Mouse (Mus musculus) olfactory bulb, adult 2 months (tissue): Measurements from ENCODE around the gene Rbm7. TPM values are rescaled to one million over a fixed set of nuclear protein-coding genes. Genes with fewer than 3 reads are reported as not detected.
"Not testable (repeated sequence)": the region's sequence is repeated elsewhere in the genome, so short reads cannot be mapped to it uniquely, and the experiment has no call there.

ENCODE experiments used
- H3K27ac ChIP-seq: fragments of 200-500 bp; 2 replicates; pipeline ENCODE4 v1.5.1; 2012; ENCODE audit warnings: low read depth, low read length; ENCODE audit not compliant: insufficient read depth
- H3K4me1 ChIP-seq: fragments of 200-500 bp; 2 replicates; pipeline ENCODE4 v1.6.1; 2012; ENCODE audit warnings: low read length; ENCODE audit not compliant: control insufficient read depth, insufficient read depth
- H3K4me3 ChIP-seq: fragments of 200-500 bp; 2 replicates; pipeline ENCODE4 v1.5.1; 2012; ENCODE audit warnings: mild to moderate bottlenecking, low read depth, low read length, moderate library complexity; ENCODE audit not compliant: insufficient read depth
- CTCF ChIP-seq: fragments of 200-500 bp; IDR thresholded peaks from 2 replicates; pipeline ENCODE4 v1.5.1; 2012; ENCODE audit warnings: low read depth, mild to moderate bottlenecking, low read length, moderate library complexity; ENCODE audit not compliant: insufficient read depth
- POLR2A ChIP-seq: fragments of 200-500 bp; IDR thresholded peaks from 2 replicates; pipeline ENCODE4 v1.6.1; 2012; ENCODE audit warnings: mild to moderate bottlenecking, low read depth, low read length, moderate library complexity; ENCODE audit not compliant: insufficient read depth
- whole genome bisulfite sequencing: fragments of 180-500 bp; shearing (Covaris S2); methylation state at CpG from one replicate; pipeline ENCODE4 v1.1.7; 2018; 5-methylcytosine and 5-hydroxymethylcytosine counted together
- polyA plus RNA-seq: library from polyadenylated mRNA; stranded (reverse); fragments of >200 nt; gene quantifications from 2 replicates; pipeline ENCODE4 v1.2.4, GENCODE M21; 2012; ENCODE audit warnings: low replicate concordance; ENCODE audit not compliant: missing spikeins, insufficient read depth, insufficient read length

Rbm7 gene
- polyA plus RNA-seq, 1 experiment = not detected

- WGBS = 70% methylated on average over 15 of the region's 15 CpGs
- H3K4me3 ChIP-seq = no peak overlapping the region
- no peak for TF ChIP-seq POLR2A
- no peak for TF ChIP-seq CTCF
- H3K4me1 ChIP-seq = no peaks in the 10 kb centered on the region
- H3K27ac ChIP-seq = no peak overlapping the region
Measured at GRCm38 (mm10) chr9:48472441-48473025, 22.6 kb downstream of the Rbm7 start.

GRCm38 (mm10) chr9:48467471-48467870 is 27.6 kb downstream of the Rbm7 start:
- 99% methylated on average over 5 of the region's 5 CpGs for WGBS

GRCm38 (mm10) chr9:48466804-48467203 is 28.3 kb downstream of the Rbm7 start:
- no peak for TF ChIP-seq CTCF
- no peak for TF ChIP-seq POLR2A
- WGBS = 65% methylated on average over 3 of the region's 3 CpGs
- Histone ChIP-seq H3K4me1 (no peaks in the 10 kb centered on the region), H3K4me3 (no peak overlapping the region), H3K27ac (no peak overlapping the region)

More at GRCm38 (mm10) chr9:48467471-48467870, 27.6 kb downstream of the Rbm7 start:
- H3K27ac ChIP-seq, H3K4me1 ChIP-seq, H3K4me3 ChIP-seq: not testable (repeated sequence)

- no peak overlapping the region for H3K4me3 ChIP-seq
- H3K27ac ChIP-seq = no peak overlapping the region
- TF ChIP-seq POLR2A (no peak), CTCF (no peak)
- H3K4me1 ChIP-seq = no peaks in the 10 kb centered on the region
- 98% methylated on average over 3 of the region's 3 CpGs for WGBS
Measured at GRCm38 (mm10) chr9:48465671-48466070, 29.4 kb downstream of the Rbm7 start.

- WGBS = 70% methylated on average over 3 of the region's 3 CpGs
- TF ChIP-seq POLR2A (no peak), CTCF (no peak)
Measured at GRCm38 (mm10) chr9:48461545-48461944, 33.6 kb downstream of the Rbm7 start.

GRCm38 (mm10) chr9:48460720-48461119 is 34.4 kb downstream of the Rbm7 start:
- Histone ChIP-seq H3K27ac (no peak overlapping the region), H3K4me3 (no peak overlapping the region), H3K4me1 (no peaks in the 10 kb centered on the region)
- WGBS = 94% methylated on average over 8 of the region's 8 CpGs
- TF ChIP-seq CTCF (no peak), POLR2A (no peak)

More at GRCm38 (mm10) chr9:48461545-48461944, 33.6 kb downstream of the Rbm7 start:
- Histone ChIP-seq H3K4me3 (no peak overlapping the region), H3K27ac (no peak overlapping the region), H3K4me1 (no peaks in the 10 kb centered on the region)

- TF ChIP-seq POLR2A = no peak
- no peak overlapping the region for H3K4me3 ChIP-seq
- WGBS = 92% methylated on average over 5 of the region's 5 CpGs
- H3K27ac ChIP-seq = no peak overlapping the region
- H3K4me1 ChIP-seq = no peaks in the 10 kb centered on the region
Measured at GRCm38 (mm10) chr9:48459391-48459790, 35.7 kb downstream of the Rbm7 start.

- Histone ChIP-seq H3K4me3 (no peak overlapping the region), H3K4me1 (no peaks in the 10 kb centered on the region), H3K27ac (no peak overlapping the region)
- 65% methylated on average over 3 of the region's 3 CpGs for WGBS
- TF ChIP-seq POLR2A = no peak
- no peak for TF ChIP-seq CTCF
Measured at GRCm38 (mm10) chr9:48458879-48459278, 36.2 kb downstream of the Rbm7 start.

- Histone ChIP-seq H3K4me1 (no peaks in the 10 kb centered on the region), H3K4me3 (no peak overlapping the region), H3K27ac (no peak overlapping the region)
- 92% methylated on average over 3 of the region's 3 CpGs for WGBS
- no peak for TF ChIP-seq CTCF
- TF ChIP-seq POLR2A = no peak
Measured at GRCm38 (mm10) chr9:48455961-48456360, 39.1 kb downstream of the Rbm7 start.

GRCm38 (mm10) chr9:48450066-48450465 is 45.0 kb downstream of the Rbm7 start:
- Histone ChIP-seq H3K4me1 (no peaks in the 10 kb centered on the region), H3K4me3 (no peak overlapping the region), H3K27ac (no peak overlapping the region)
- no peak for TF ChIP-seq POLR2A
- no peak for TF ChIP-seq CTCF
- WGBS = 94% methylated on average over 17 of the region's 17 CpGs
